In genomic region chr14:103718836-103719575, GRCm38 (mm10) we compare ENCODE assay signal across 8 mouse cellular contexts.
A peak's percentile ranks its signal among the peaks of the same experiment; 100 is the strongest.
DNase-seq lines count a peak whose midpoint lies in the region; ATAC-seq lines count a peak whose summit lies in the region.

No protein-coding gene starts in this region.

- no peaks in the 10 kb centered on the region for H3K9me3 ChIP-seq in embryonic facial prominence, embryonic 10.5 days
- no peaks in the 10 kb centered on the region for H3K9me3 ChIP-seq in intestine, embryonic 16.5 days (ENCODE audit: control insufficient read depth, low read length)

- whole genome bisulfite sequencing in embryonic facial prominence, embryonic 10.5 days = 16% methylated on average over 15 of the region's 15 CpGs
- WGBS in intestine, embryonic 16.5 days = 18% methylated on average over 15 of the region's 15 CpGs

- peak overlapping the region; percentile 45 for H3K4me3 ChIP-seq in embryonic facial prominence, embryonic 10.5 days
- H3K4me3 ChIP-seq in intestine, embryonic 16.5 days (ENCODE audit: low read length) = peak overlapping the region; percentile 1; the same call in 1 of the 2 replicates

- peak overlapping the region; percentile 83 for H3K27ac ChIP-seq in embryonic facial prominence, embryonic 10.5 days (replicated peaks)
- H3K27ac ChIP-seq in intestine, embryonic 16.5 days (ENCODE audit: low read length) = 0 out of 2 replicates have a peak overlapping the region, but pooled peaks have one; percentile 35

- H3K4me2 ChIP-seq in intestine, embryonic 16.5 days (ENCODE audit: low read depth, low read length) = peak overlapping the region; percentile 35

- H3K4me1 ChIP-seq in embryonic facial prominence, embryonic 10.5 days = peaks cover 10% of the 10 kb centered on the region
- H3K4me1 ChIP-seq in intestine, embryonic 16.5 days (ENCODE audit: control insufficient read depth, insufficient read depth, low read length) = no peaks in the 10 kb centered on the region

- no peaks in the 10 kb centered on the region for H3K36me3 ChIP-seq in embryonic facial prominence, embryonic 10.5 days (replicated peaks)
- H3K36me3 ChIP-seq in intestine, embryonic 16.5 days (ENCODE audit: control insufficient read depth, insufficient read depth, low read length) = no peaks in the 10 kb centered on the region

- peak; percentile 92 for DNase-seq in adrenal gland, postnatal 10 days
- peak; percentile 86 for DNase-seq in embryonic facial prominence, embryonic 10.5 days (ENCODE audit: low spot score)
- peak; percentile 65 to 82 for DNase-seq in gastrocnemius, postnatal 4 days (ENCODE audit: low spot score in 2 of 2)
- peak; percentile 88 to 91 for DNase-seq in left cerebral cortex, postnatal 25 days (ENCODE audit: low spot score in 2 of 2)
- DNase-seq in mesoderm, embryonic 11.5 days (ENCODE audit: low read depth, low spot score) = peak; percentile 90
- peak; percentile 65 to 74 for DNase-seq in right cerebral cortex, postnatal 36 days (ENCODE audit: low spot score in 2 of 2)
- peak; percentile 57 to 88 for DNase-seq in urinary bladder, postnatal 4 days (ENCODE audit: low spot score in 2 of 2)

- intact Hi-C loops in left cerebral cortex, postnatal 25 days (cut with DNase I) = loop anchor here (10.0 kb wide), 1 partner anchor 1096 kb away; no protein-coding TSS in a partner anchor

- peak overlapping the region; percentile 44; the same call in 1 of the 2 replicates for H3K9ac ChIP-seq in intestine, embryonic 16.5 days (ENCODE audit: low read depth, low read length)

- peak; percentile 90 for ATAC-seq in intestine, embryonic 16.5 days

- no peaks in the 10 kb centered on the region for H3K27me3 ChIP-seq in embryonic facial prominence, embryonic 10.5 days (replicated peaks; ENCODE audit: low read depth, poor library complexity, severe bottlenecking)
- H3K27me3 ChIP-seq in intestine, embryonic 16.5 days (replicated peaks; ENCODE audit: control insufficient read depth, insufficient read depth, low read length) = no peaks in the 10 kb centered on the region; the same call in 1 of the 2 replicates

Comparison
In these comparisons a context has a peak if more than half of its experiments do, and no peak if none do; other contexts are left out.
1. Peak in every context shown above with its lines: DNase-seq, ATAC-seq, H3K4me3 ChIP-seq and H3K27ac ChIP-seq.